Mouse (Mus musculus): ENCODE measurements around the gene Lrmda.

DNA sequence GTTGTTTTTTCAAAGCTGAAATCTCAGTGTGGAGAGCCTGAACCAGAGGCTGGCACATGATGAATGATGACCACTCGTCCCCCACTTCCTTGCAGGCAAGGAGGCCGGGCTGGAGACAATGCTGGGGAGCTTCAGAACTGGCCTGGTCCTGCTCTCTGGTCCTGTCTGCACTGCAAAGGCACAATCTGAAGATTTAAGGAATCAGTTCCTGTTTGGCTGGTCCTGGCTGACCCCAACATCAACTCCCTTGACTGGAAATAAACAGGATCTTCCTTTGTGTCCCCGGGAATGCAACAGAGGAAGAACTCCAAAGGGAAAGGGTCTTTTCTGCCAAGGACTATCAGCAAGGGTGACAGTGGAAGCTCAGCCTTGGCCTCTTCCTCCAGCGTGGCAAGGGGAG, 4.7 kb upstream of the Lrmda start:
- TF ChIP-seq CTCF (IDR thresholded peaks at IDR 0.05; ENCODE audit: low read depth, low read length): no peak
- TF ChIP-seq POLR2A (IDR thresholded peaks at IDR 0.05; ENCODE audit: extremely low read depth, insufficient read depth, low read length): no peak

All from liver, adult 2 months (tissue).